1 mouse cellular context compared by ENCODE assay signal in the genomic region with DNA sequence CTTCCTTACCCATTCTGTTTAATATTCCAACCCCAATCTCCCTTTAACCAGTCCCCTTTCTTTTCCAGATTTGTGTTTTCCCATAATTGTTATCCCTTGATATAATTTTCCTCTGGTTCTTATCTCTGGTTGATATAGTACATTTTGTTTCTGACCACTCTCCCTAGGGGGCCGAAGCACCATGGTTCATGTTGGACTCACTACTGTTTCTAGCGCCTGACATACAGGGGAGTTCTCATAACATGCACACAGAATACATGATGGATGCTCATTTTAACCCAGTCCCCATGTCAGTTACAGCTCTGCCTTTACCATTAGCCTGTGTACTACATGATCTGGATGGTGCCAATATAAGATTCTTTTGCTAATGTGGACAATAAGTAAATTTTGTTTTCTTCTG.
A peak's percentile ranks its signal among the peaks of the same experiment; 100 is the strongest.
TF ChIP-seq lines count a peak whose summit lies in the region.

No protein-coding gene starts in this region.

TF ChIP-seq in CH12.LX, 34 proteins besides CTCF, POLR2A, EP300 and RAD21 (continued from another document):
- TF ChIP-seq ELF1 (IDR thresholded peaks at IDR 0.05; ENCODE audit: low read depth, low read length) = no peak
- TF ChIP-seq PAX5 (IDR thresholded peaks at IDR 0.05; ENCODE audit: low read length) = no peak
- peak; percentile 6; the same call in 1 of the 2 replicates for TF ChIP-seq POLR2AphosphoS2 (IDR thresholded peaks at IDR 0.05; ENCODE audit: low read depth, low read length)
- TF ChIP-seq MXI1 (IDR thresholded peaks at IDR 0.05; ENCODE audit: low read depth, low read length) = no peak
